Mouse (Mus musculus) spleen, embryonic (tissue): Measurements from ENCODE around the gene Ostc.

Source experiments
- CTCF ChIA-PET: fragments of 350-600 bp; sonication (Branson Sonifier 250); formaldehyde crosslinking; loops from one replicate; lab custom pipeline; 2022; lab: Charles Lee

Gene Ostc

DNA sequence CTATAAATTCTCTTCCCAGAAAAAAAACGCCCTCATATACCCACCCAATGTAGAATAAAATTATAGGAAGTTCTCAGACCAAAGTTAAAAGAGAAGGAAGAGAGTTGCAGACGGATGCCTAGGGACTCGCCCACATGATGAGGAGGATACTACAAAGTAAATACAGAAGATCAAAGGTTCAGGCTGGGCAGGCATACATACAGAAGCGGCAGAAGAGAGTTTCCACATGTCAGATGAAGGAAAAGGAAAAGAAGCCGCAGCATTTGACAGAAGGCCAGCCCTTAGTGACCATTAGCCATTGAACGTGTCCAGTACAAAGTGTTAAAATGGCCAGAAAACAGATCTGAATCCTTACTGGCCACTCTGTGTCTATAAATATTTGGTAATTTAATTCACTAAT, 3.6 kb upstream of the Ostc start:
- CTCF ChIA-PET, result interaction anchor here (0.7 kb wide), 2 partner anchors 50 to 51 kb away, joined by 5 to 7 read pairs; no protein-coding TSS in a partner anchor

- CTCF ChIA-PET, result no interaction called here
These were observed 859 bp upstream of the Ostc start for GRCm38 (mm10) chr3:130710103-130710502.

DNA sequence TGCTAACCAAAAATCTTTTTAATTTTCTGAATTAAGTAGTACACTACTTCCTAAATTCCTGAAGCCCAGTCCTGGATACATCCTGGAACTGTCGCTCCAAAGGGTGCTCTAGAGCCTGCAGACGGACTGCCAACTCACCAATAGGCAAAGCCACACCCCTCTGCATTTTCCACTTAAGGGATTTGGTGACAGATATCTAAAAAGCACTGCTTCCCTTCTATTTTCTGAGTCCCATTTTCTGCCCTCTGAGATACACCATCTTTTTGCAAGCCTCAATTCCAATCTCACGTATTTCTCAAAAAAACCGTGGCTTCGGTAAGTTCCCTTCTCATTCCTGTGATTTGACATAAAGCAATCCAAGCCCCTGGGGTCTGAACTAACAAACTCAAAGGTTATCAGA, 715 bp downstream of the Ostc start:
- CTCF ChIA-PET, result interaction anchor here (1.0 kb wide), 1 partner anchor 312 kb away, joined by 3 read pairs; no protein-coding TSS in a partner anchor

- CTCF ChIA-PET, result no interaction called here
These were observed 7.0 kb downstream of the Ostc start for GRCm38 (mm10) chr3:130702289-130702688.

DNA sequence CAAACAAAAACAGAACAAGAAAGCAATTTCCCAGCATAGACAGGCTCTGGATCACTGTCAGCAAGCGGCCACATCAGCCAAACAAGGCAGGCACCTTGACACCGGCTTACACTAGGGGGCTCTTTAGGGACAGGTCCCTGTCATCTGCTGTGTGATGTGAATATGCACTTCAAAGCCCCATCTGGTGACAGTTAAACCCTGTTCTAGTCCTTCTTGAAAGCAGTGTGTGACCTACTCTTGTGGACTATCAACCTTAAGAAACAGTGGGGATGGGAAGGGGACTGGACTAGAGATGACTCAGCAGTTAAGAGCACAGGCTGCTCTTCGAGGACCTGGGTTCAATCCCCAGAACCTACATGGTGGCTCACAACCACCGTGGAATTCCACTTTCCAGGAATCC, 11.6 kb downstream of the Ostc start:
- CTCF ChIA-PET, result interaction anchor here (0.6 kb wide), 1 partner anchor 7 kb away, joined by 3 read pairs; no protein-coding TSS in a partner anchor

DNA sequence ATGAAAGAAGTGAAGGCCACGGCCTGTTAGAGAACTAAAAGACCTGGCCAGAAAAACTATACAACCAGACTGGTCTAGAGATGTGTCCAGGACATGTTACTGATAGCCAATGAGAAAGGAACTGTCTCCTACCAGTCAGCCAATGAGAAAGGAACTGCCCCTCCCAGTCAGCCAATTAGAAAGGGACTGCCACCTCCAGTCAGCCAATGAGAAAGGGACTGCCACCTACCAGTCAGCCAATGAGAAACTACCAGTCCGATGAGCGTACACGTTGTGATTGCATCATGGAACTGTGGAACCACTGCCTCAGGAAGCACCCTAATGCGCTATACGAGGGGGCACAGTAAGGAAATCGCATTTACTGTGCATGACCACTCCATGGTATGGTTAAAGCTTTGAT, 14.5 kb downstream of the Ostc start:
- CTCF ChIA-PET, result no interaction called here

DNA sequence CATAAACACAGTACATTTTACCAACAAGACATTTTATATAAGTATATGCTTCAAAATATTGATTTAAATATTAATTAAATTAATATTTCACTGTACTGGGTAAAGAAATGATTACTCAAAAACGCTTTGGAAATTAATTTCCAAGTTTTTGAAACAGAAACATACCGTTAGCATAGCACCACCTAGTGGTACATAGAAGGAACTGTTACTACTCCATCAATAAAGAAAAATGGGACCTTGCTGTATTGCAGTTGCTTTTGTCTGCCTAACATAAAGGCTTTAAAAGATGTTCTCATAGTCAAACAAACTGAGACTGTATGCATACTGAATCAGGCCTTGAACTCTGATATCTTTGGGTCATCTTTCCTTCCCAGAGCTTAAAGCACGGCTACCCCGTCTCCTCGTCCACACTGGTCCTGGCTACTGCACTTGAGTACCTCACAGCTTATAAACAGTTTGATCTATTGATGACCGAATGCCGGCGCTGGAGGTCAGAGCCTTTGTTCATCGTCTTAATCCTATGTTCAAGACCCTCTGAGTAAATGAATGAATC, 15.1 kb downstream of the Ostc start:
- CTCF ChIA-PET, result no interaction called here

DNA sequence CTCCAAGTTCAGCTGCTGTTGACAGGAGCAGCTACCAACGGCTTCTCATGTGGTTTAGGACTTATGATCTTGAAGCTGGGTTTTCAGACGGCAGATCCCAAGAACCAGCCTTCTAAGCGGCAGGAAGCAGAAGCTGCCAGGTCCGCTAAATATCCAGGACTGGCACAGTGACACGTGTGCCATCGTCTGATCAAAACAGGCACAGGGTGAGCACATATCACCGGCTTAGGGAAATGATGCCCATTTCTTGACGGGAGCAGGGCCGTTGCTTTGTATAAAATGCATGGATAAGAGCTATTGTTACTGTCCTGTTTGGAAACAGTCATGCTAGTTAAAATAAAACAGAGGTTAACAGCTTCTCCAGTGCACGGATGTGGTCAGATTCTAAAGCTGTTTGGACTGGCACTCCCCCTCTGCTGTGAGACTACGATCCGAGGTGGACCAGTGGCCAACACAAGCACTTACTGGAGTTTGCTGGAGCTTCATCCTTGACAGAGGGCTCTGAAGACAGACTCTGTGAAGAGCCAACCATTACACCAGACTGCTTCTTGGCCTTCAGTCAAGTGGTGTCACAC, 17.6 kb downstream of the Ostc start:
- CTCF ChIA-PET, result interaction anchor here (0.6 to 0.8 kb wide), 4 partner anchors 20 to 643 kb away, joined by 4 to 15 read pairs (median 5); no protein-coding TSS in a partner anchor

DNA sequence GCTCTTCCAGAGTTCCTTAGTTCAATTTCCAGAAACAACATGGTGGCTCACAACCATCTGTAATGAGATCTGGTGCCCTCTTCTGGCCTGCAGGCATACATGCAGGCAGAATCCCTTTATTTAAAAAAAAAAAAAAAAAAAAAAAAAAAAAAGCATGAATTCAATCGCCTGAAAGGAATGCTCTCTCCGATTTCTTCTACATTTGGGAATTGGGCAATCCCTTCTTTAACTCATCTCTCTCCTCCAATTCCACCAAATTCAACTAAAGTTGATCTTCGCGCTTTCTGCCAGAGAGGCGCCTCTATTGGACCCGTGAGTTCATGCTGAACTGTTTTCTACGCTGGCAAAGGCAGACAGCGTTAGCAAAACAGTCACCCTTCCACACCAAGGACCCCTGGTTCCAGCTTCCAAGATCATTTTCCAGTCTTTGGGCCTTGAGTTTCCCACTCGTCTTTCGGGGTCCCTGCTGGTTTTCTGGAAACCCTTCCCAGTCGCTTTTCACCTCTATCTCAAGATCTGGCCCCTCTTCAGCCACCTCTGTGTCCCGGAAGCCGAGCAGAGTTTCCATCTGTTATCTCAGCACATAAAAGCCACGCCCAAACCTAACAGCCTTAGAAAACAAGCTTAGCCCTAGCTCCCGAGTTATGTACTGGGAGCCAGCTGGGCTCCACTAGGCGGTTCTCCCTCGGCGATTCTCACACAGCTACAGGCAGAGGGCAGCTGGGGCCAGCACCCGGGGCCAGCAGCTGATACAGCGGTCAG, 18.2 kb downstream of the Ostc start:
- CTCF ChIA-PET, result interaction anchor here (0.7 to 0.8 kb wide), 2 partner anchors 21 to 831 kb away, joined by 4 read pairs; no protein-coding TSS in a partner anchor

DNA sequence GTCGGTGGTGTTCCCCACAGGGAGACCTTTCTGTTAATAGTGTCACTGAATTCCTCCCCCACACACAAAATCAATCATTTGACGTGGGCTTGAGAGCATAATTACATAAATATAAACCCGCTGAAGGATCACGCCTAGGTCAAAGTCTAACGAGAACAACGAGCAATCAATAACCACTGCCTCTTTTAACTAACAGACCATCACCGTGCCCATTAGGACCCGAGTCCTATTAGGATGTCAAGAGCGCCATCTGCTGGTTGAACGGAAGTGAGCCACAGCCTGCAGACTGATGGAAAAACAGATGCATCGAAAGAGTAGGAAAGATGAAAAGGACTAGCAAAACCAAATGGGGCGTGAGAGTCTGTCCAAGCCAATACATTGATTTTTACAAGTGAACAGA, 19.6 kb downstream of the Ostc start:
- CTCF ChIA-PET, result no interaction called here

- CTCF ChIA-PET, result no interaction called here
These were observed 22.2 kb downstream of the Ostc start for GRCm38 (mm10) chr3:130687051-130687450.

GRCm38 (mm10) chr3:130685014-130685366, 24.3 kb downstream of the Ostc start:
- CTCF ChIA-PET, result no interaction called here

DNA sequence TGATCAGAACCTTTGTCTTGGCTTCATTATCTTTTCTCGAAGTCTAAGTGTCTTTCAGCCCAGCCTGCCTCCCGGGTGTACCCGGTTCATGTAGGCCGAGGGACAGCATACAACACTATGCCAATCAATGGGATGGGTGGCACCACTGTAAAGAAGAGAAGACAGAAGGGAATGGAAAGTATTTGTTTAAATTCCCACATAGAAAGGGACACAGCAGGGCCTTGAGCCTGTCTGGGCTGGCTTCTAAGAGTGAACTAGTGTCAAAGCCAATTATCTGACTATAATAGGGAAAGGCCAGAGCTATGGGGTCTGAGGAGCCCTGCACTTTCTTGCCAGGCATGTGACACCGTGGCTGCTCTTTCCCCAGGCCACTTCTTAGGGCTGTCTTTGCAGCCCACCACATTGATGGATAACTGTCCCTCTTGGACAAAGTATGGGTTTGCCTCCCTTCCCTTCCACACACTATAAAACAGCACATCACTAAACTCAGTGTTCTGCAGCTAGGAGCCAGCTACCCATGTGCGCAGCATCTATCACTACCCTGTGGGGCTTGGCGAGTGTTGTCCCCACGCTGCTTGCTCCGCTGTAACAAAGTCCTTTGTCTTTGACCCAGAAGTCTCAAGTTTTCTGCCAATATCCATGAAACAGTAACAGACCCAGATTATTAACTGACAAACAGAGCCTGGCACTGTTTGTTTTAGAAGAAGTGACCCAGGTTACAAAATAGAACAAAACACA, 24.8 kb downstream of the Ostc start:
- CTCF ChIA-PET, result no interaction called here

DNA sequence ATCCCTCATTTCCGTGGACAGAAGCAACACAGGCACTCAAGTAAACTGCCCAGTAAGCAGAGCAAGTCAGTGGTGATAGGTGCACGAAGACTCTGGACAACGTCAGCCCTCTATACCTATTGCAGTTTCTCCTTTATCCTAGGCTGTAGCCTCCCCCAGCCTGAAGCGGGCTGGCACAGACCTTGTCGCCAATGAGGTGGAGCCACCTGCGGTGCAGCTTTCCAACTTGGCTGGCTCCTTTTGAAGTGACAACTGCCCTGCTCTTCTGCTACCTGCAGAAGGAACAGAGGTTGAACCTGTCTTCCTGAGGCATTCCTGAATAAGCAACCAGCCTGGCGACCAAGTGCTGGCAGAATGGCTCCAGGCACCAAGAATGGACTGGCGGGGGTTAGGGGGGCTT, 25.4 kb downstream of the Ostc start:
- CTCF ChIA-PET, result no interaction called here

DNA sequence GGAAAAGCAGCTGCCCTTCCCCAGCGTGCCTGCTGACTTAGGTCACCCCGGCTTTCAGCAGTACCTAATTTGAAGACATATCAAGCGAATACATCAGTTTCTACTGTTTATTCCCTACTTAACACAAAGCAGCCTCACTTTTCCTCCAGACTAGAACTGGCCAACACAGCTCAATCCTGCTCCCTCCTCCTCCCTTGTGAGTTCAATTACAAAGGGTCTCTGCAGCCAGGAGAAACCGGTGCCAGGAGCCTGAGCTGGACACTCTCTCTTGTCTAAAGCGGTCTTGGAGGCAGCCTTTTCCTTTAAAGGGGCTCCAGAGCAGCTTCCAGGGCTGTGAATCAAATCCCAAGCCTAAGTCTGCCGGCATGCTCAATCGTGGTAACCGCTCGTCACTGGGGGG, 27.1 kb downstream of the Ostc start:
- CTCF ChIA-PET, result no interaction called here

DNA sequence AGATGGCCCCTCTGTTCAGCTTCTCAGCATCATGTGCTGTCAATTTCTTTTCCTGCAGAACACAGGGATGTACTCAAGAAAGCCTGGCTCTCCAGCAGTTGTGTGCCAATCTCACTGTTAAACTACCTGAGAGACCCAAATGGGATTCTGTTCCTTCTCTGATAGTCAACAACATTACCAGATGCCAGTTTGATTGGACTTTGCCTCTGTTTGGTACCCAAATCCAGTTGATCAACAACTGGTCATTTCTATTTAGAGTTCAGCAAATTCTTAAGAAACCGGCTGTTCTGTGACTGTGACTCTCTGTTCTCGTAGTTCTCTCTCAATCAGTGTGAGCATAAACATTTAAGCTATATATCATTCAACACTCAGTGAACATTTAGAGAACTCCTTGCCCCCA, 28.0 kb downstream of the Ostc start:
- CTCF ChIA-PET, result no interaction called here

- CTCF ChIA-PET, result no interaction called here
These were observed 31.4 kb downstream of the Ostc start for GRCm38 (mm10) chr3:130677671-130678460.

GRCm38 (mm10) chr3:130671291-130671690, 38.0 kb downstream of the Ostc start:
- CTCF ChIA-PET, result no interaction called here

- CTCF ChIA-PET, result no interaction called here
These were observed 46.7 kb downstream of the Ostc start for GRCm38 (mm10) chr3:130662496-130662895.

GRCm38 (mm10) chr3:130660619-130661018, 48.6 kb downstream of the Ostc start:
- CTCF ChIA-PET, result no interaction called here

GRCm38 (mm10) chr3:130649569-130649968, 59.7 kb downstream of the Ostc start:
- CTCF ChIA-PET, result no interaction called here
